Mouse (Mus musculus): ENCODE results near the gene Tbck.

DNA sequence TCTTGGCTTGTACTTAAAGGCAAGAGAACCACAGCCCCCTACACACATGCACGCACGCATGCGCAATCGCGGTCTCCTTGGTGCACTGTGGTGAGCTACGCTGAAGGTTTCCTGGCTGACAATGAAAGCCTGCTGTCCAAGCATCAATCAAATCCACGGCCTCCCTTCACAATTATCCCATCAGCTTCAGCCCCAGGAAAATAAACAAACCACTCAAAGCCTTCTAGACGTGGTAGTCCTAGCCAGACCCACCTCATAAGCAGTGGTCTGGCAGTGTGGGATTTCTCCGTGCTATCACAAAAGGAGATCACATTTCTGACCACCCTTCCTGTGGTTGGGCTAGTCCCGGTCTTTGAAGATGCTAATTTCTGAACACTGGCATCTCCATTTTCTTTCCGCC, 174.9 kb downstream of the Tbck start:
- no peak for TF ChIP-seq POLR2A (IDR thresholded peaks at IDR 0.05; ENCODE audit: low read depth, low read length)
- no peak for TF ChIP-seq CTCF (IDR thresholded peaks at IDR 0.05; ENCODE audit: borderline replicate concordance, insufficient read depth, low read length)

All from embryonic fibroblast, embryonic 13.5 days (primary cell).